In genomic region chr12:102326753-102327340, GRCm38 (mm10) we compare ENCODE assay signal across 23 mouse cellular contexts. TPM values are rescaled to one million over a fixed set of nuclear protein-coding genes. Genes with fewer than 3 reads are reported as not detected.
DNase-seq lines count a peak whose midpoint lies in the region; ATAC-seq and TF ChIP-seq lines count a peak whose summit lies in the region.
"Had no signal": no experiment of that assay in that cellular context is flagged by ENCODE, and none has a peak within 500 bp of the region (broad histone marks: within the 10 kb centered on the region; RNA-seq: fewer than 3 reads in every experiment).

No protein-coding gene starts in this region.

- no peak overlapping the region for H3K4me2 ChIP-seq in intestine, postnatal 0 days (replicated peaks; ENCODE audit: low read depth)
- no peak overlapping the region for H3K4me2 ChIP-seq in intestine, embryonic 15.5 days (replicated peaks)
- H3K4me2 ChIP-seq: embryonic facial prominence, embryonic 12.5 days; embryonic facial prominence, embryonic 15.5 days; heart, embryonic 12.5 days; heart, embryonic 15.5 days; hindbrain, embryonic 13.5 days had no signal

- WGBS in intestine, postnatal 0 days = 77% methylated on average over 2 of the region's 2 CpGs
- 85% methylated on average over 2 of the region's 2 CpGs for WGBS in intestine, embryonic 15.5 days

- H3K4me3 ChIP-seq in intestine, postnatal 0 days (ENCODE audit: low read depth, low read length) = no peak overlapping the region
- H3K4me3 ChIP-seq in intestine, embryonic 15.5 days (replicated peaks) = no peak overlapping the region
- H3K4me3 ChIP-seq in brown adipose tissue, adult 24 weeks (ENCODE audit: insufficient read depth, low read depth, low read length) = no peak overlapping the region
- H3K4me3 ChIP-seq: embryonic facial prominence, embryonic 12.5 days; embryonic facial prominence, embryonic 15.5 days; heart, embryonic 12.5 days; heart, embryonic 15.5 days; hindbrain, embryonic 10.5 days; hindbrain, embryonic 13.5 days had no signal

- H3K36me3 ChIP-seq in intestine, postnatal 0 days (ENCODE audit: control insufficient read depth, insufficient read depth) = peaks cover 28% of the 10 kb centered on the region
- 0 out of 2 replicates have a peak, but pooled peaks cover 5% of the 10 kb centered on the region for H3K36me3 ChIP-seq in intestine, embryonic 15.5 days
- H3K36me3 ChIP-seq: embryonic facial prominence, embryonic 12.5 days; embryonic facial prominence, embryonic 15.5 days; hindbrain, embryonic 10.5 days; hindbrain, embryonic 13.5 days had no signal

- no peak overlapping the region for H3K27ac ChIP-seq in intestine, postnatal 0 days (ENCODE audit: low read depth, low read length)
- no peak overlapping the region for H3K27ac ChIP-seq in intestine, embryonic 15.5 days
- H3K27ac ChIP-seq in brown adipose tissue, adult 24 weeks (replicated peaks; ENCODE audit: low read depth, low read length) = peak overlapping the region; percentile 61
- H3K27ac ChIP-seq: embryonic facial prominence, embryonic 12.5 days; embryonic facial prominence, embryonic 15.5 days; heart, embryonic 15.5 days; hindbrain, embryonic 10.5 days; hindbrain, embryonic 13.5 days had no signal

- no peak for ATAC-seq in intestine, postnatal 0 days
- no peak for ATAC-seq in intestine, embryonic 15.5 days
- ATAC-seq: CD4-positive, CD25-positive, alpha-beta regulatory T cell, adult 4 months; forebrain, embryonic 14.5 days; forebrain, postnatal 0 days; hindbrain, embryonic 16.5 days; inflammation-experienced regulatory T-cells, adult 6 months had no signal

- no peaks in the 10 kb centered on the region for H3K27me3 ChIP-seq in intestine, postnatal 0 days (replicated peaks; ENCODE audit: control insufficient read depth, insufficient read depth, low read length)
- H3K27me3 ChIP-seq in intestine, embryonic 15.5 days (replicated peaks) = no peaks in the 10 kb centered on the region
- H3K27me3 ChIP-seq: embryonic facial prominence, embryonic 12.5 days; embryonic facial prominence, embryonic 15.5 days; heart, embryonic 12.5 days; heart, embryonic 15.5 days; hindbrain, embryonic 13.5 days had no signal

- no peak for TF ChIP-seq CTCF in intestine, postnatal 0 days (IDR thresholded peaks at IDR 0.05; ENCODE audit: low read depth)

- H3K9me3 ChIP-seq in intestine, postnatal 0 days (ENCODE audit: control insufficient read depth) = no peaks in the 10 kb centered on the region
- H3K9me3 ChIP-seq in intestine, embryonic 15.5 days = no peaks in the 10 kb centered on the region
- H3K9me3 ChIP-seq: embryonic facial prominence, embryonic 12.5 days; embryonic facial prominence, embryonic 15.5 days; heart, embryonic 12.5 days; heart, embryonic 15.5 days; hindbrain, embryonic 10.5 days; hindbrain, embryonic 13.5 days had no signal

- DNase-seq in R1 (ENCODE audit: low read depth, low spot score) = peak; percentile 60
- DNase-seq in adrenal gland, adult 8-10 months = no peak
- no peak for DNase-seq in adrenal gland, adult 2 months
- DNase-seq: cerebellum, adult 11 months; cerebellum, adult 2 months; cerebellum, adult 9-11 months; cerebellum, postnatal 25 days; forebrain, postnatal 0 days; gastrocnemius, postnatal 36 days; kidney, adult 11 months had no signal

- H3K4me1 ChIP-seq in intestine, postnatal 0 days (replicated peaks; ENCODE audit: control insufficient read depth, insufficient read depth, low read length) = no peaks in the 10 kb centered on the region
- H3K4me1 ChIP-seq in intestine, embryonic 15.5 days (replicated peaks) = peaks cover 9% of the 10 kb centered on the region
- peaks cover 39% of the 10 kb centered on the region for H3K4me1 ChIP-seq in brown adipose tissue, adult 24 weeks (ENCODE audit: control insufficient read depth, insufficient read depth, insufficient read length, low read length)
- H3K4me1 ChIP-seq: embryonic facial prominence, embryonic 12.5 days; hindbrain, embryonic 10.5 days had no signal

- H3K9ac ChIP-seq in intestine, postnatal 0 days (ENCODE audit: low read depth, low read length) = 0 out of 2 replicates have a peak overlapping the region, but pooled peaks have one; percentile 11
- H3K9ac ChIP-seq in intestine, embryonic 15.5 days = no peak overlapping the region
- H3K9ac ChIP-seq: embryonic facial prominence, embryonic 12.5 days; embryonic facial prominence, embryonic 15.5 days; forebrain, postnatal 0 days; heart, embryonic 12.5 days; heart, embryonic 15.5 days; hindbrain, embryonic 13.5 days had no signal

RNA-seq across cellular contexts. Expression of gene Rin3, which starts 44.0 kb away (rescaled TPM):
- 8.8 and 10.5 TPM in 2 replicates for polyA plus RNA-seq in intestine, postnatal 0 days (2015; fragmentation: Nextera tagmentation; extraction: Ambion mirVana)
- 9.4 and 11.8 TPM in 2 replicates for polyA plus RNA-seq in intestine, embryonic 15.5 days (2015; fragmentation: Nextera tagmentation; extraction: Ambion mirVana)
- 2.9 and 7.5 TPM in 2 replicates for polyA plus RNA-seq in brown adipose tissue, adult 24 weeks (2012; ENCODE audit: insufficient read depth, insufficient read length, missing spikeins)
- 10 to 100 TPM; 11.3 to 18.2 (median 14.0) TPM for total RNA-seq in adrenal gland, adult 8-10 months (2022)
- total RNA-seq in adrenal gland, adult 2 months (2021) = 10 to 100 TPM; 12.3 to 15.1 TPM
- polyA plus RNA-seq in adrenal gland, adult 2 months (2012; rRNA removed) = 7.4 and 8.9 TPM in 2 replicates
